Mouse (Mus musculus): ENCODE data around the gene Rab39. TPM values are rescaled to one million over a fixed set of nuclear protein-coding genes. Genes with fewer than 3 reads are reported as not detected.

Rab39 gene
- polyA plus RNA-seq, 1 experiment from 2014 or later = 0.11 TPM

GRCm38 (mm10) chr9:53691745-53692670 is 14.0 kb downstream of the Rab39 start:
- no peaks in the 10 kb centered on the region for H3K4me1 ChIP-seq (ENCODE audit: insufficient read depth, low read length)
- H3K36me3 ChIP-seq (ENCODE audit: insufficient read depth, low read length) = no peaks in the 10 kb centered on the region
- H3K27me3 ChIP-seq (ENCODE audit: insufficient read depth, low read length) = no peaks in the 10 kb centered on the region
- no peak overlapping the region for H3K4me2 ChIP-seq (replicated peaks; ENCODE audit: low read depth, low read length)
- no peak overlapping the region for H3K4me3 ChIP-seq (ENCODE audit: low read length)
- H3K27ac ChIP-seq (ENCODE audit: low read length) = no peak overlapping the region
- 38% methylated on average over 7 of the region's 7 CpGs for WGBS
- no peak overlapping the region for H3K9ac ChIP-seq (replicated peaks; ENCODE audit: low read length)
- H3K9me3 ChIP-seq (ENCODE audit: low read length) = no peaks in the 10 kb centered on the region
- ATAC-seq (ENCODE audit: low FRiP score, low TSS enrichment) = no peak

DNA sequence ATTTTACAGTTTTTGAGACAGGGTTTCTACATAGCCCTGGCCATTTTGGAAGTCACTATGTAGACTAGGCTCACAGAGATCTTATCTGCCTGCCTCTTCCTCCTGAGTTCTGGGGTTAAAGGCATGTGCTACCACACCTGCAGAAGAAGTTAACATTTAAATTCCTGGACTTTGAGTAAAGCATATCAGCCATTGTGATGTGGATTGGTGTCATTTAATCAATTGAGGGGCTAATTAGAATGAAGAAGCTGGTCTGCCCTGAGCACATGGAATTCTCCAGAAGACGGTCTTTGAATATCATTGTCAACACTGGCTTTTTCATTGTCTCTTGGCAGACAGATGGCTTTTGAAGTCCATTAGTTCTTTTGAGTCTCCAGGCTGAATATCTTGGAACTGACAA is 25.2 kb downstream of the Rab39 start:
- Histone ChIP-seq H3K36me3 (ENCODE audit: insufficient read depth, low read length) (no peaks in the 10 kb centered on the region), H3K27me3 (ENCODE audit: insufficient read depth, low read length) (no peaks in the 10 kb centered on the region), H3K27ac (ENCODE audit: low read length) (no peak overlapping the region), H3K4me1 (ENCODE audit: insufficient read depth, low read length) (no peaks in the 10 kb centered on the region), H3K4me3 (ENCODE audit: low read length) (no peak overlapping the region), H3K4me2 (replicated peaks; ENCODE audit: low read depth, low read length) (no peak overlapping the region), H3K9me3 (ENCODE audit: low read length) (no peaks in the 10 kb centered on the region), H3K9ac (replicated peaks; ENCODE audit: low read length) (no peak overlapping the region)
- WGBS = 100% methylated on average over 1 of the region's 1 CpGs
- no peak for ATAC-seq (ENCODE audit: low FRiP score, low TSS enrichment)

DNA sequence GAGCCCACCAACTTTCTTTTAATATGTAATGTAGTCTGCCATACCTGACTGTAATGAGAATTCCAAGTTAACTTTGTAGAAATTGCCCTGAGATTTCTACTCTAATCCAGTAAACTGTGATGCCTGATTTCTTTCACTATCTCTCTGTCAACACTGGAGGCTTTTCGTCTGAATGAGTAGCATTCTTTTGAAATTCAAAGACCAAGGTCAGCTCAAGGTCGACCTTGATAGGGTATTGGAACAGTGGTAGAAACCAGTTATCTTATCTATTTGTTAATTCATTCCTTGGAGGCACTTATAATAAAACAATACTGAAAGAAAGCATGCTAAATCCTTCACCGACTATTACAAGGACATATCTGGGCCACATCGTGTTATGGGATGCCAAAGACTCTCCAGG is 29.1 kb downstream of the Rab39 start:
- no peaks in the 10 kb centered on the region for H3K9me3 ChIP-seq (ENCODE audit: low read length)
- no peaks in the 10 kb centered on the region for H3K4me1 ChIP-seq (ENCODE audit: insufficient read depth, low read length)
- no peaks in the 10 kb centered on the region for H3K27me3 ChIP-seq (ENCODE audit: insufficient read depth, low read length)
- H3K27ac ChIP-seq (ENCODE audit: low read length) = no peak overlapping the region
- H3K4me3 ChIP-seq (ENCODE audit: low read length) = no peak overlapping the region
- H3K36me3 ChIP-seq (ENCODE audit: insufficient read depth, low read length) = no peaks in the 10 kb centered on the region
- H3K4me2 ChIP-seq (replicated peaks; ENCODE audit: low read depth, low read length) = no peak overlapping the region
- no peak overlapping the region for H3K9ac ChIP-seq (replicated peaks; ENCODE audit: low read length)
- 71% methylated on average over 4 of the region's 4 CpGs for WGBS
- ATAC-seq (ENCODE audit: low FRiP score, low TSS enrichment) = no peak

DNA sequence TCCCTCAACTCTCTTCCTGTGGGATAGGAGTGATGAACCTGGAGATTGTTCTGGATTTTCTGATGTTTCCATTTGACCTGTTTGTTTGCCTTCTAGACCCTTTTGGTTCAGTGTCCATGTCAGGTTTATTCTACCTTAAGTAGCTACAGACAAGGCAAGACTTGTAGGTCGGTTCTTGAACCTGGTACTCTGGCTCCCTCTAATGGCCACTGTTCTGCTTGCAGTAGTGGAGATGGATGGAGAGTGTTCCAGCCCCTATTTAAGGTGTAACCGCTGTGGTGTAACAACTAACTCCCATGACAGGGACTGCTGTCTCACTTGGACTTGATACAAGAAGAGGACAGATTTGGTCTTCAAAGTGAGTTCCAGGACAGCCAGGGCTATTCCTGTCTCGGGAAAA is 32.5 kb downstream of the Rab39 start:
- H3K36me3 ChIP-seq (ENCODE audit: insufficient read depth, low read length) = no peaks in the 10 kb centered on the region
- 13% methylated on average over 3 of the region's 3 CpGs for WGBS
- no peak overlapping the region for H3K4me2 ChIP-seq (replicated peaks; ENCODE audit: low read depth, low read length)
- no peak overlapping the region for H3K27ac ChIP-seq (ENCODE audit: low read length)
- no peaks in the 10 kb centered on the region for H3K4me1 ChIP-seq (ENCODE audit: insufficient read depth, low read length)
- no peak for ATAC-seq (ENCODE audit: low FRiP score, low TSS enrichment)
- H3K9me3 ChIP-seq (ENCODE audit: low read length) = no peaks in the 10 kb centered on the region
- H3K27me3 ChIP-seq (ENCODE audit: insufficient read depth, low read length) = no peaks in the 10 kb centered on the region
- H3K9ac ChIP-seq (replicated peaks; ENCODE audit: low read length) = no peak overlapping the region
- H3K4me3 ChIP-seq (ENCODE audit: low read length) = no peak overlapping the region

DNA sequence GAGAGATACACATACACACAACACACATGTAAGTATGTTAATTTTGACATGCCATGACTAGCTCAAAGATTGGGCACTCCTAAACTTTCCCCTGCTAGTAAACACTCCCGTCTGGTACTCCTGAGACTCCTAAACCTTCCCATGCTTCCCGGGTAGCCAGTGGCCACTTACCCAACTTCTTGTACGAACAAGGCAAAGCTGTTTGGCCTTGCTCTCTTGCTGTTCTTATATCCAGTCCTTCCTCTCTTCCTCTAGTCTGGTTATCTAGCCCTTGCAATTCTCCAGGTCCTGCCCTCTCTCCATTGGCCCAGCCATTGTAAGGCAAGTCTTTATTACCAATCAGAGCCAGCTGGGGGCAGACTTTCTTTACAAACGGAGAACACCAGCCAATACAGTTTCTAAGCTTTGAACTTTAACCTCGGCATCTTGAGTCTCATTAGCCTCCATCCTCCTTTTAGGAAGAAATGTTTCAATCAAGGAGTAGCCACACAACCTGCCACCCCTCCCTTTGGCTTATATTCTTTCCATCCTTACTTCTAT is 36.3 kb downstream of the Rab39 start, which contains the start of gene Cul5:
Gene Cul5 (minus strand): TSS at position 335 of the 540 bp plus-strand sequence.
- ATAC-seq (ENCODE audit: low FRiP score, low TSS enrichment) = no peak
- Histone ChIP-seq H3K27me3 (ENCODE audit: insufficient read depth, low read length) (no peaks in the 10 kb centered on the region), H3K9ac (replicated peaks; ENCODE audit: low read length) (no peak within 1 kb of the TSS), H3K4me3 (ENCODE audit: low read length) (no peak within 1 kb of the TSS), H3K9me3 (ENCODE audit: low read length) (no peaks in the 10 kb centered on the region), H3K4me1 (ENCODE audit: insufficient read depth, low read length) (peaks cover 16% of the 10 kb centered on the region), H3K4me2 (replicated peaks; ENCODE audit: low read depth, low read length) (no peak within 1 kb of the TSS), H3K36me3 (ENCODE audit: insufficient read depth, low read length) (no peaks in the 10 kb centered on the region), H3K27ac (ENCODE audit: low read length) (no peak within 1 kb of the TSS)
- WGBS = 63% methylated on average over 5 of the region's 5 CpGs

GRCm38 (mm10) chr9:53667020-53667669 is 38.9 kb downstream of the Rab39 start:
- Histone ChIP-seq H3K9me3 (ENCODE audit: low read length) (no peaks in the 10 kb centered on the region), H3K4me3 (ENCODE audit: low read length) (peak overlapping the region; percentile 93), H3K36me3 (ENCODE audit: insufficient read depth, low read length) (no peaks in the 10 kb centered on the region), H3K27me3 (ENCODE audit: insufficient read depth, low read length) (no peaks in the 10 kb centered on the region), H3K27ac (ENCODE audit: low read length) (peak overlapping the region; percentile 97), H3K4me2 (replicated peaks; ENCODE audit: low read depth, low read length) (peak overlapping the region; percentile 59), H3K4me1 (ENCODE audit: insufficient read depth, low read length) (peaks cover 21% of the 10 kb centered on the region), H3K9ac (replicated peaks; ENCODE audit: low read length) (peak overlapping the region; percentile 98)
- WGBS = under 1% methylated on average over 72 of the region's 74 CpGs
- ATAC-seq (ENCODE audit: low FRiP score, low TSS enrichment) = peak; percentile 98

DNA sequence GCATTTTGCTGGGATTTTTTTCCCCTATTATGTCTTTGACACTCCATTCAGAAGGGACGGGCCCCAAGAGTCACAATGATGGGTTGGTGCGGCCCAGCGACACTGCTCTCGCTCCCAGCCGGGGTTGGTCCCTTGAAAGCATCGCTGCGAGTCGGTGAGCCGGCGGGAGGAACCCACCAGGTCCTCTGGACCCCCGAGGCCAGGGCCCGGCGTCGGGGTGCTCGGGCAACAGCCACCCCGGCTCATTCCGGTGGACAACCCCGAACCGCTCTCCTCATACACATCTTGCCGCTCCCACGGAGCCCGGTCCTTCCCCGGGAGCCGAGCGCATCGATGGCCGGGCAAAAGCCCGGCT is 39.4 kb downstream of the Rab39 start:
- Histone ChIP-seq H3K4me3 (ENCODE audit: low read length) (peak overlapping the region; percentile 93), H3K36me3 (ENCODE audit: insufficient read depth, low read length) (no peaks in the 10 kb centered on the region), H3K4me1 (ENCODE audit: insufficient read depth, low read length) (peaks cover 21% of the 10 kb centered on the region), H3K27me3 (ENCODE audit: insufficient read depth, low read length) (no peaks in the 10 kb centered on the region), H3K4me2 (replicated peaks; ENCODE audit: low read depth, low read length) (peak overlapping the region; percentile 59), H3K27ac (ENCODE audit: low read length) (peak overlapping the region; percentile 97), H3K9me3 (ENCODE audit: low read length) (no peaks in the 10 kb centered on the region), H3K9ac (replicated peaks; ENCODE audit: low read length) (peak overlapping the region; percentile 98)
- 0% methylated on average over 28 of the region's 28 CpGs for WGBS
- ATAC-seq (ENCODE audit: low FRiP score, low TSS enrichment) = no peak

GRCm38 (mm10) chr9:53665428-53665827 is 40.6 kb downstream of the Rab39 start:
- Histone ChIP-seq H3K9ac (replicated peaks; ENCODE audit: low read length) (no peak overlapping the region), H3K4me3 (ENCODE audit: low read length) (no peak overlapping the region), H3K27me3 (ENCODE audit: insufficient read depth, low read length) (no peaks in the 10 kb centered on the region), H3K27ac (ENCODE audit: low read length) (no peak overlapping the region), H3K4me1 (ENCODE audit: insufficient read depth, low read length) (peaks cover 21% of the 10 kb centered on the region), H3K36me3 (ENCODE audit: insufficient read depth, low read length) (no peaks in the 10 kb centered on the region), H3K9me3 (ENCODE audit: low read length) (no peaks in the 10 kb centered on the region), H3K4me2 (replicated peaks; ENCODE audit: low read depth, low read length) (peak overlapping the region; percentile 59)
- no peak for ATAC-seq (ENCODE audit: low FRiP score, low TSS enrichment)

DNA sequence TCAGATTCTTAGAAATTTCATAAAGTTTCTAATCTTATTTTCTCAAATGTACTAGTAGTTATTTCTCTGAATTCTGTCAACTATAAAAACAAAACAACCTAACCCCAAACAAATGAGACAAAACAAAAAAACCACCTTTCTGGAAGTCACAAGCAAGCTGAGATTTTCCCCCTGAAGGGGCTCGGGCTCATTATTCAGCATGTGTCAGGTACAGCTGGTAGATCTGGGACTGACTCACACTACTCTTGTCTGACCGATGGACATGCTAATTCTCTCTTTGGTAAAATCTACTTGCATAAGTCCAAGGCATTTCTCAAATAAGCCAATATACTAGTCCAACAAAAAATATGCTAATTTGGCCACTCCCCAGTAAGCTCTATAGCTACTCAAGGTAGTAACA is 41.2 kb downstream of the Rab39 start:
- Histone ChIP-seq H3K9me3 (ENCODE audit: low read length) (no peaks in the 10 kb centered on the region), H3K36me3 (ENCODE audit: insufficient read depth, low read length) (no peaks in the 10 kb centered on the region), H3K4me3 (ENCODE audit: low read length) (no peak overlapping the region), H3K4me1 (ENCODE audit: insufficient read depth, low read length) (peaks cover 21% of the 10 kb centered on the region), H3K4me2 (replicated peaks; ENCODE audit: low read depth, low read length) (no peak overlapping the region), H3K27me3 (ENCODE audit: insufficient read depth, low read length) (no peaks in the 10 kb centered on the region), H3K9ac (replicated peaks; ENCODE audit: low read length) (no peak overlapping the region), H3K27ac (ENCODE audit: low read length) (no peak overlapping the region)
- no peak for ATAC-seq (ENCODE audit: low FRiP score, low TSS enrichment)
- WGBS = 78% methylated on average over 2 of the region's 2 CpGs

GRCm38 (mm10) chr9:53634796-53635195 is 71.2 kb downstream of the Rab39 start:
- H3K27me3 ChIP-seq (ENCODE audit: insufficient read depth, low read length) = no peaks in the 10 kb centered on the region
- H3K27ac ChIP-seq (ENCODE audit: low read length) = no peak overlapping the region
- no peaks in the 10 kb centered on the region for H3K4me1 ChIP-seq (ENCODE audit: insufficient read depth, low read length)
- H3K36me3 ChIP-seq (ENCODE audit: insufficient read depth, low read length) = peaks cover 28% of the 10 kb centered on the region
- H3K4me3 ChIP-seq (ENCODE audit: low read length) = no peak overlapping the region
- no peaks in the 10 kb centered on the region for H3K9me3 ChIP-seq (ENCODE audit: low read length)
- H3K9ac ChIP-seq (replicated peaks; ENCODE audit: low read length) = no peak overlapping the region
- no peak for ATAC-seq (ENCODE audit: low FRiP score, low TSS enrichment)
- WGBS = 97% methylated on average over 6 of the region's 6 CpGs
- no peak overlapping the region for H3K4me2 ChIP-seq (replicated peaks; ENCODE audit: low read depth, low read length)
